Mouse (Mus musculus): Measurements from ENCODE around the gene Pars2.

- TF ChIP-seq CTCF (IDR thresholded peaks at IDR 0.05; ENCODE audit: control insufficient read depth, insufficient read depth, low read length) (no peak), POLR2A (IDR thresholded peaks at IDR 0.05; ENCODE audit: borderline replicate concordance, control insufficient read depth, low read depth, low read length) (no peak)
Measured at GRCm38 (mm10) chr4:106666546-106666945, 15.7 kb downstream of the Pars2 start.

Data from bone marrow, adult 2 months (tissue).